Mouse (Mus musculus) stomach, embryonic 14.5 days (tissue): Measurements from ENCODE around the gene Gm36176. TPM values are rescaled to one million over a fixed set of nuclear protein-coding genes. Genes with fewer than 3 reads are reported as not detected.
A peak's percentile ranks its signal among the peaks of the same experiment; 100 is the strongest.

ENCODE experiments used
- ATAC-seq: fragments of 200-750 bp; cut with Nextera tagmentation; 2 replicates; pipeline ENCODE4 v1.8.0; 2017; ENCODE audit warnings: low read depth, moderate TSS enrichment; ENCODE audit not compliant: insufficient number of reproducible peaks, insufficient read depth, low FRiP score
- H3K27ac ChIP-seq: fragments of 300-500 bp; sonication (generic); 2 replicates; pipeline ENCODE4 v1.5.1; 2014; ENCODE audit warnings: mild to moderate bottlenecking, low read length, moderate library complexity, mixed read lengths
- H3K27me3 ChIP-seq: fragments of 300-500 bp; sonication (generic); 2 replicates; pipeline ENCODE4 v1.6.1; 2014; ENCODE audit warnings: low read length, control low read depth, mixed read lengths; ENCODE audit not compliant: control insufficient read depth, insufficient read depth
- H3K36me3 ChIP-seq: fragments of 300-500 bp; sonication (generic); 2 replicates; pipeline ENCODE4 v1.6.1; 2014; ENCODE audit warnings: mild to moderate bottlenecking, control low read depth, low read length, moderate library complexity, mixed read lengths; ENCODE audit not compliant: control insufficient read depth, insufficient read depth
- H3K4me1 ChIP-seq: fragments of 300-500 bp; sonication (generic); 2 replicates; pipeline ENCODE4 v1.6.1; 2014; ENCODE audit warnings: low read length, control low read depth, mixed read lengths; ENCODE audit not compliant: control insufficient read depth, insufficient read depth
- H3K4me2 ChIP-seq: fragments of 300-500 bp; sonication (generic); replicated peaks from 2 replicates; pipeline ENCODE4 v1.6.1; 2014; ENCODE audit warnings: low read depth, low read length, control low read depth
- H3K4me3 ChIP-seq: fragments of 300-500 bp; sonication (generic); 2 replicates; pipeline ENCODE4 v1.5.1; 2014; ENCODE audit warnings: low read depth, low read length, control low read depth
- H3K9ac ChIP-seq: fragments of 300-500 bp; sonication (generic); replicated peaks from 2 replicates; pipeline ENCODE4 v1.6.1; 2014; ENCODE audit warnings: low read depth, mild to moderate bottlenecking, control low read depth, low read length, moderate library complexity, mixed read lengths
- H3K9me3 ChIP-seq: fragments of 300-500 bp; sonication (generic); 2 replicates; pipeline ENCODE4 v1.6.1; 2016; ENCODE audit warnings: low read depth, low read length, control low read depth; ENCODE audit not compliant: control insufficient read depth
- WGBS: fragments of 180-500 bp; shearing (Covaris S2); extraction: QIAGEN DNeasy Blood & Tissue Kit; methylation state at CpG from one replicate; pipeline ENCODE4 v1.1.7; 2014; 5-methylcytosine and 5-hydroxymethylcytosine counted together
- polyA plus RNA-seq: library from polyadenylated mRNA; unstranded; fragments of >200 nt; fragmentation: Nextera tagmentation; extraction: Ambion mirVana; gene quantifications from 2 replicates; pipeline ENCODE4 v1.2.1, GENCODE M21; 2014

The Gm36176 gene
- polyA plus RNA-seq, 1 experiment from 2014 or later = not detected

GRCm38 (mm10) chr10:77864067-77864761 is 17.6 kb downstream of the Gm36176 start:
- Histone ChIP-seq H3K9ac (no peak overlapping the region), H3K27me3 (no peaks in the 10 kb centered on the region), H3K4me2 (peak overlapping the region; percentile 31), H3K4me1 (0 out of 2 replicates have a peak, but pooled peaks cover 2% of the 10 kb centered on the region), H3K4me3 (peak overlapping the region; percentile 3; the same call in 1 of the 2 replicates), H3K27ac (no peak overlapping the region; the same call in 1 of the 2 replicates), H3K36me3 (no peaks in the 10 kb centered on the region), H3K9me3 (no peaks in the 10 kb centered on the region)
- peak; percentile 89 for ATAC-seq
- 30% methylated on average over 14 of the region's 14 CpGs for WGBS

DNA sequence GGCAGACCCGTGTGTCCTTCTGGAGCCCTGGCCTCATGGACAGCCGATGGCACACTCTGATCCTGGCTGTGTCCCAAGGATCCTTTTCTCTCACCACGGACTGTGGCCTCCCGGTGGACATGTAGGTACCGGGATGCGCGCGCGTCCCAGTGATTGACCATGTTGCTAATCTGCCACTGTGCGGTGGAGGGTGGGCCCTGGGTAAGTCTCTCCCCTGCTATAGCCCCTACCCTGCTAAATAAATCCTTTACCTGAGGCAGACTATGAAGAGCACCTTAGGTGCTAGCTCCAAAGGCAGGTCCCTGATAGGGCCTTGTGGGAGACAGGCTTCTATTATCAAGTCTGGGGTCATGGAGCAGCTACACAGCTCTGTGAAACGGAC is 18.1 kb downstream of the Gm36176 start:
- Histone ChIP-seq H3K9me3 (no peaks in the 10 kb centered on the region), H3K27me3 (no peaks in the 10 kb centered on the region), H3K4me1 (0 out of 2 replicates have a peak, but pooled peaks cover 2% of the 10 kb centered on the region), H3K27ac (no peak overlapping the region), H3K9ac (no peak overlapping the region), H3K4me3 (peak overlapping the region; percentile 3; the same call in 1 of the 2 replicates), H3K36me3 (no peaks in the 10 kb centered on the region), H3K4me2 (peak overlapping the region; percentile 31)
- ATAC-seq = peak; percentile 2; the same call in 1 of the 2 replicates
- 34% methylated on average over 11 of the region's 11 CpGs for WGBS

- no peak overlapping the region for H3K27ac ChIP-seq
- no peaks in the 10 kb centered on the region for H3K9me3 ChIP-seq
- 0 out of 2 replicates have a peak, but pooled peaks cover 2% of the 10 kb centered on the region for H3K4me1 ChIP-seq
- ATAC-seq = no peak
- no peaks in the 10 kb centered on the region for H3K27me3 ChIP-seq
- H3K9ac ChIP-seq = no peak overlapping the region
- no peak overlapping the region for H3K4me3 ChIP-seq
- no peaks in the 10 kb centered on the region for H3K36me3 ChIP-seq
- H3K4me2 ChIP-seq = no peak overlapping the region
- WGBS = 25% methylated on average over 1 of the region's 1 CpGs
Observed at GRCm38 (mm10) chr10:77867546-77867945, 20.9 kb downstream of the Gm36176 start.

DNA sequence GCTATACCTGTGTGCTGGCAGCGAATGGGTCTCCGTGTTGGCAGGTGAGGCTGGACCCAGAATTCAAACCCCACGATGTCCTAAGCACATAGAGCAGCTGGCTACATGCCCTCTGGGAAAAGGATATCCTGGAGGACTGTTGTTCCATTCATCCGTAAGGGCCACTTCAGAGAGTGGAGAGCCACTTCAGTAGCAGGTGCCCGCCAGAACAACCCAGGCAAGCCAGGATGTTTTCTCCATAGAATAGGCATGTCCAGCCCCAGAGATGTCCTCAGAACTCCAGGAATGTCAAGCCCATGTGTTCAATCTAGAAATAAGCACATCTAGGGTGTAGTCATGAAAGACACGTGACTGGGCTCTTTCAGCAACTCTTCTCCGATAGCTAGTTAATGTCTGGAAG is 23.0 kb downstream of the Gm36176 start:
- WGBS = 88% methylated on average over 7 of the region's 7 CpGs
- Histone ChIP-seq H3K9me3 (no peaks in the 10 kb centered on the region), H3K27me3 (no peaks in the 10 kb centered on the region), H3K4me2 (no peak overlapping the region), H3K36me3 (no peaks in the 10 kb centered on the region), H3K27ac (no peak overlapping the region), H3K4me3 (no peak overlapping the region), H3K9ac (no peak overlapping the region), H3K4me1 (no peaks in the 10 kb centered on the region)
- ATAC-seq = no peak

- Histone ChIP-seq H3K36me3 (no peaks in the 10 kb centered on the region), H3K4me2 (no peak overlapping the region), H3K4me1 (no peaks in the 10 kb centered on the region), H3K9ac (no peak overlapping the region), H3K9me3 (no peaks in the 10 kb centered on the region), H3K4me3 (no peak overlapping the region), H3K27ac (no peak overlapping the region), H3K27me3 (no peaks in the 10 kb centered on the region)
- no peak for ATAC-seq
- WGBS = 68% methylated on average over 6 of the region's 6 CpGs
Observed at GRCm38 (mm10) chr10:77878985-77879384, 32.4 kb downstream of the Gm36176 start.

DNA sequence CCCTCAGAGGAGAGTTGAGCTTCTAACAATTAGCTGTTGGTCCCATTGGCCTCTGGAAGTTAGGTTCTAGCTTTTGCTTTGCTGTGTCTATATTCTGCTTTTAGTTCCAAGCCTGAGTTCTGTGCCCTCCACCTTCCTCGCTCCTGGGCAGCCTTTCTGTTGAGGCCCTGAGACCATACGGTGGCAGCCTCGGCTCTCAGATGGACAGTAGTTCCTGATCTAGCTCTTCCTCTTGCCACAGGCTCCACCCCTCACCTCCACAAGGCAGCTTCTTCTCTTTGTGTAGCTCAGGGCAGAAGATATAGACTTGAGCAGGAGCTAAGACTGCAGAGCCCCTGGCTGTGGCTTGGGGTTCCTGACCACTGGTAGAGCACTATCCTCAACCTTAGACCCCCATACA is 33.7 kb downstream of the Gm36176 start:
- Histone ChIP-seq H3K4me2 (no peak overlapping the region), H3K27ac (no peak overlapping the region), H3K9ac (no peak overlapping the region), H3K4me1 (no peaks in the 10 kb centered on the region), H3K36me3 (no peaks in the 10 kb centered on the region), H3K4me3 (no peak overlapping the region), H3K27me3 (no peaks in the 10 kb centered on the region), H3K9me3 (no peaks in the 10 kb centered on the region)
- no peak for ATAC-seq
- WGBS = 65% methylated on average over 3 of the region's 3 CpGs

GRCm38 (mm10) chr10:77882553-77882952 is 36.0 kb downstream of the Gm36176 start:
- Histone ChIP-seq H3K27ac (no peak overlapping the region), H3K4me2 (no peak overlapping the region), H3K9me3 (no peaks in the 10 kb centered on the region), H3K4me3 (no peak overlapping the region), H3K9ac (no peak overlapping the region), H3K4me1 (no peaks in the 10 kb centered on the region), H3K36me3 (no peaks in the 10 kb centered on the region), H3K27me3 (no peaks in the 10 kb centered on the region)
- 87% methylated on average over 5 of the region's 5 CpGs for WGBS
- ATAC-seq = no peak

DNA sequence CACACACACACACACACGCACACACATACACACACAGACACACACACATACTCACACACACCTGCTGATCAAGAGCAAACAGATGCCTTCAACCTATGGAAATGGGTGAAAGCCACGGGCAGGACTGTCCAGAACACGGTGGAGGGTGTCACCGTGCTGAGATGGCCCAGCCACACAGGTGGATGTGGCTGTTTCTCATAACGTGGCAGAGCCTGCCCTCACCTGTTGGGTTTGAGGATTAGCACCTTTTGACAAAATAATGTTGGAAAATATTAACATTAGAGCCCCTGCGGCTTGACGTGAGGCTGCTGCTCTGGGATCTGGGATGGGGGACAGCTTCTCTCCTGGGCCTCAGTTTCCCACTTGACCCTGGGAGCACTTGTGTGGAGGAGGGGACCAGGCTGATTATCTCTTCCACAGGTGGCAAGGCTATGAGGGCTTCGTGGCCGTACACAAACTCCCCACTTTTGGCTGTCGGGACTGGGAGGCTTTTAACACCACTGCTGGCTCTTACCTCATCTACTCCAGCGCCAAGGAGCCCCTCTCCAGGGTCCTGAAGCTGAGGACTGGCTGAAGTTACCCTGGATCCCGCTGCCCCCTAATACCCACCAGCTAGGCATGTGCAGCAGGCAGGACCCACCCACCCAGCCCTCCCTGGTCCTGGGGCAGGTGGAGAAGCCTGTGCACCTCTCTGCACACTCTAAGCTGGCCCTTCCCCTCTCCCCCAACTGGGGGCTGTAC is 39.6 kb downstream of the Gm36176 start:
- Histone ChIP-seq H3K27me3 (no peaks in the 10 kb centered on the region), H3K9ac (no peak overlapping the region), H3K9me3 (no peaks in the 10 kb centered on the region), H3K27ac (no peak overlapping the region), H3K4me1 (no peaks in the 10 kb centered on the region), H3K36me3 (no peaks in the 10 kb centered on the region), H3K4me2 (no peak overlapping the region), H3K4me3 (no peak overlapping the region)
- ATAC-seq = no peak
- WGBS = 42% methylated on average over 12 of the region's 12 CpGs
